Mouse (Mus musculus): ENCODE data around the gene Hivep3.

DNA sequence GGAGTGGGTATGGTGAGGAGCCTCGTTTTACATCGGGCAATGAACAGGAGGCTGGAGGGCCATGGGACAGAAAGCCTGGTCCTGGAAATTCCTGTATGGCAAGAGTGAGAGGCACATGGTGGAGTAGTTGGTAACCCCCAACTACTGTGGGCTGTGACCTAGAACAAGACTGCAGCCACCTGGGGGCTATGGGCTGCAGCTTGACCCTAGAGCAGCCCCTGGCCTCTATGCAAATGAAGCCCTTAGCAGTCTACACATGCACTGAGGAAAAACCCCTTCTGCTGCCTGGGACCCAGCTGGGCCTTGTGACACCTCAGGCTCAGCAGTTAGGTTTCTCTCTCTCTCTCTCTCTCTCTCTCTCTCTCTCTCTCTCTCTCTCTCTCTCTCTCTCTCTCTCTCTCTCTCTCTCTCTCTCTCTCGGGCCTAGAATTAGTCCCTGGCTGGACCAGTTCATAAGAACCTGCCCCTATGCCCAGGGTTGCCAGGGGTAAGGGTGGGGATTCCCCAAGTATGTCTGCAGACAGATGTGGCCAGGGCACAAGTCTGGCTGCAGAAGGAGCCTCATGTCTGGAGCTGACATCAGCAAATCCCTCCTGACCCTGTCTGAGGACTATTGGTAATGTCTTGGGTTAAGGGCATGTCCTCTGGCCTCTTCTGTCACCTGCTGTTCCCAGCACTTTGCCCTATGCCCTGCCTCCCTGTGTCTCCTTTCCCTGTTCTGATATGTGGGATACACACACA is 243.0 kb downstream of the Hivep3 start:
- no peak for TF ChIP-seq POLR2A (IDR thresholded peaks at IDR 0.05; ENCODE audit: control insufficient read depth, extremely low read depth, insufficient read depth, low read length, poor library complexity)
- no peak for TF ChIP-seq CTCF (IDR thresholded peaks at IDR 0.05; ENCODE audit: borderline replicate concordance, control insufficient read depth, extremely low read depth, insufficient read depth, low read length, poor library complexity)

All from thymus, adult 2 months (tissue).